Mouse (Mus musculus): ENCODE data around the gene Rhoj.

Gene Rhoj

GRCm38 (mm10) chr12:75307961-75308951 lies at the start of gene Rhoj:
Gene Rhoj (plus strand): TSS chr12:75308322.
- peak; percentile 45 for DNase-seq (ENCODE audit: low read depth)

GRCm38 (mm10) chr12:75271726-75272125 lies 36.4 kb upstream of the Rhoj start:
- DNase-seq (ENCODE audit: low read depth), result no peak

- DNase-seq (ENCODE audit: low read depth), result no peak
These were observed 32.4 kb upstream of the Rhoj start for GRCm38 (mm10) chr12:75275730-75276129.

GRCm38 (mm10) chr12:75277425-75277824 lies 30.7 kb upstream of the Rhoj start:
- DNase-seq (ENCODE audit: low read depth), result no peak

GRCm38 (mm10) chr12:75280502-75280901 lies 27.6 kb upstream of the Rhoj start:
- DNase-seq (ENCODE audit: low read depth), result no peak

- DNase-seq (ENCODE audit: low read depth), result no peak
These were observed 24.9 kb upstream of the Rhoj start for GRCm38 (mm10) chr12:75283226-75283625.

GRCm38 (mm10) chr12:75286166-75286565 lies 22.0 kb upstream of the Rhoj start:
- DNase-seq (ENCODE audit: low read depth), result no peak

GRCm38 (mm10) chr12:75290524-75290923 lies 17.6 kb upstream of the Rhoj start:
- DNase-seq (ENCODE audit: low read depth), result no peak

- DNase-seq (ENCODE audit: low read depth), result no peak
These were observed 16.6 kb upstream of the Rhoj start for GRCm38 (mm10) chr12:75291556-75291955.

- no peak for DNase-seq (ENCODE audit: low read depth)
These were observed 15.2 kb upstream of the Rhoj start for GRCm38 (mm10) chr12:75292939-75293338.

GRCm38 (mm10) chr12:75299865-75300264 lies 8.3 kb upstream of the Rhoj start:
- DNase-seq (ENCODE audit: low read depth), result no peak

GRCm38 (mm10) chr12:75304132-75304531 lies 4.0 kb upstream of the Rhoj start:
- no peak for DNase-seq (ENCODE audit: low read depth)

- DNase-seq (ENCODE audit: low read depth), result no peak
These were observed 1.6 kb downstream of the Rhoj start for GRCm38 (mm10) chr12:75309756-75310155.

- DNase-seq (ENCODE audit: low read depth), result no peak
These were observed 2.6 kb downstream of the Rhoj start for GRCm38 (mm10) chr12:75310766-75311165.

- DNase-seq (ENCODE audit: low read depth), result no peak
These were observed 3.8 kb downstream of the Rhoj start for GRCm38 (mm10) chr12:75311879-75312278.

GRCm38 (mm10) chr12:75313992-75314391 lies 5.9 kb downstream of the Rhoj start:
- DNase-seq (ENCODE audit: low read depth), result no peak

GRCm38 (mm10) chr12:75315851-75316250 lies 7.7 kb downstream of the Rhoj start:
- no peak for DNase-seq (ENCODE audit: low read depth)

GRCm38 (mm10) chr12:75320441-75320925 lies 12.4 kb downstream of the Rhoj start:
- DNase-seq (ENCODE audit: low read depth), result no peak

GRCm38 (mm10) chr12:75321189-75321588 lies 13.1 kb downstream of the Rhoj start:
- DNase-seq (ENCODE audit: low read depth), result no peak

GRCm38 (mm10) chr12:75329188-75329587 lies 21.1 kb downstream of the Rhoj start:
- no peak for DNase-seq (ENCODE audit: low read depth)

GRCm38 (mm10) chr12:75339894-75340293 lies 31.8 kb downstream of the Rhoj start:
- no peak for DNase-seq (ENCODE audit: low read depth)

- DNase-seq (ENCODE audit: low read depth), result no peak
These were observed 32.2 kb downstream of the Rhoj start for GRCm38 (mm10) chr12:75340331-75340730.

- no peak for DNase-seq (ENCODE audit: low read depth)
These were observed 40.4 kb downstream of the Rhoj start for GRCm38 (mm10) chr12:75348551-75348950.
